In genomic region chr9:66084171-66084570, GRCm38 (mm10) we compare ENCODE assay signal across 21 mouse cellular contexts.
"Had no signal": no experiment of that assay in that cellular context is flagged by ENCODE, and none has a peak within 500 bp of the region (broad histone marks: within the 10 kb centered on the region; RNA-seq: fewer than 3 reads in every experiment).

No protein-coding gene starts in this region.

- H3K4me2 ChIP-seq: lung, embryonic 15.5 days; midbrain, embryonic 11.5 days; midbrain, embryonic 13.5 days; midbrain, embryonic 15.5 days; neural tube, embryonic 13.5 days; neural tube, embryonic 15.5 days had no signal

- DNase-seq: liver, postnatal 0 days; lung, adult 2 months; lung, postnatal 14 days; lung, postnatal 36 days; retina, postnatal 1 day; right cerebral cortex, adult 18-20 months; right cerebral cortex, postnatal 25 days; right cerebral cortex, postnatal 4 days; spleen, adult 18-20 months; thymus, adult 18-20 months; thymus, postnatal 14 days; thymus, postnatal 36 days had no signal

- H3K9ac ChIP-seq: liver, postnatal 0 days; lung, embryonic 15.5 days; midbrain, embryonic 13.5 days; midbrain, embryonic 15.5 days; neural tube, embryonic 13.5 days; neural tube, embryonic 15.5 days had no signal

- H3K4me3 ChIP-seq: lung, embryonic 15.5 days; megakaryocyte, embryonic 14.5 days; midbrain, embryonic 13.5 days; midbrain, embryonic 15.5 days; neural tube, embryonic 13.5 days; neural tube, embryonic 15.5 days had no signal

- H3K9me3 ChIP-seq: lung, embryonic 15.5 days; megakaryocyte, embryonic 14.5 days; midbrain, embryonic 13.5 days; midbrain, embryonic 15.5 days; neural tube, embryonic 13.5 days; neural tube, embryonic 15.5 days had no signal

- H3K4me1 ChIP-seq: midbrain, embryonic 13.5 days; midbrain, embryonic 15.5 days; neural tube, embryonic 13.5 days; neural tube, embryonic 15.5 days had no signal

- ATAC-seq: liver, postnatal 0 days; lung, postnatal 0 days; midbrain, embryonic 13.5 days; midbrain, embryonic 15.5 days had no signal

- H3K27me3 ChIP-seq: lung, embryonic 15.5 days; midbrain, embryonic 13.5 days; midbrain, embryonic 15.5 days; neural tube, embryonic 13.5 days; neural tube, embryonic 15.5 days had no signal

- H3K27ac ChIP-seq: lung, embryonic 15.5 days; macrophage; midbrain, embryonic 13.5 days; midbrain, embryonic 15.5 days; neural tube, embryonic 13.5 days; neural tube, embryonic 15.5 days had no signal
